Mouse (Mus musculus) spleen, adult 2 months (tissue): Measurements from ENCODE around the gene Mab21l1. TPM values are rescaled to one million over a fixed set of nuclear protein-coding genes. Genes with fewer than 3 reads are reported as not detected.

Experiments
- DNase-seq, 2 experiments: peaks; one replicate each; pipeline versions ENCODE4 v3.0.0 to v3.0.0-alpha.2; 2012 to 2021; ENCODE audit warnings: low spot score in 2 of 2, low read depth in 1 of 2
- H3K27ac ChIP-seq: fragments of 200-500 bp; 2 replicates; pipeline ENCODE4 v1.5.1; 2012; ENCODE audit warnings: low read length, inconsistent platforms; ENCODE audit not compliant: insufficient read depth
- H3K27me3 ChIP-seq: fragments of 200-500 bp; 2 replicates; pipeline ENCODE4 v1.6.1; 2012; ENCODE audit warnings: mild to moderate bottlenecking, moderate library complexity, low read length, inconsistent platforms; ENCODE audit not compliant: control insufficient read depth, insufficient read depth
- H3K36me3 ChIP-seq: fragments of 200-500 bp; 2 replicates; pipeline ENCODE4 v1.6.1; 2012; ENCODE audit warnings: mild to moderate bottlenecking, low read length, inconsistent platforms; ENCODE audit not compliant: control insufficient read depth, insufficient read depth
- H3K4me1 ChIP-seq: fragments of 200-500 bp; 2 replicates; pipeline ENCODE4 v1.6.1; 2011; ENCODE audit warnings: inconsistent platforms; ENCODE audit not compliant: control insufficient read depth, insufficient read depth, insufficient read length
- H3K4me3 ChIP-seq: fragments of 200-500 bp; 2 replicates; pipeline ENCODE4 v1.5.1; 2011; ENCODE audit warnings: mild to moderate bottlenecking, inconsistent platforms; ENCODE audit not compliant: insufficient read depth, insufficient read length; ENCODE audit errors: extremely low read depth
- CTCF ChIP-seq: fragments of 200-500 bp; IDR thresholded peaks from 2 replicates; pipeline ENCODE4 v1.5.1; 2011; ENCODE audit warnings: mild to moderate bottlenecking, inconsistent platforms; ENCODE audit not compliant: insufficient read depth, insufficient read length, insufficient replicate concordance; ENCODE audit errors: extremely low read depth
- POLR2A ChIP-seq: fragments of 200-500 bp; IDR thresholded peaks from 2 replicates; pipeline ENCODE4 v1.6.1; 2011; ENCODE audit warnings: low read depth, low read length, inconsistent platforms
- WGBS: fragments of 180-500 bp; shearing (Covaris S2); methylation state at CpG from one replicate; pipeline ENCODE4 v1.1.7; 2018; 5-methylcytosine and 5-hydroxymethylcytosine counted together
- polyA plus RNA-seq: library from polyadenylated mRNA; depleted of rRNA; stranded (reverse); fragments of >200 nt; gene quantifications from 2 replicates; pipeline ENCODE4 v1.2.3, GENCODE M21; 2012

Mab21l1 gene
- polyA plus RNA-seq, 1 experiment, result not detected

- H3K27me3 ChIP-seq, result peaks cover 7% of the 10 kb centered on the region
Measured at GRCm38 (mm10) chr3:55788621-55789201, 6.4 kb downstream of the Mab21l1 start.

DNA sequence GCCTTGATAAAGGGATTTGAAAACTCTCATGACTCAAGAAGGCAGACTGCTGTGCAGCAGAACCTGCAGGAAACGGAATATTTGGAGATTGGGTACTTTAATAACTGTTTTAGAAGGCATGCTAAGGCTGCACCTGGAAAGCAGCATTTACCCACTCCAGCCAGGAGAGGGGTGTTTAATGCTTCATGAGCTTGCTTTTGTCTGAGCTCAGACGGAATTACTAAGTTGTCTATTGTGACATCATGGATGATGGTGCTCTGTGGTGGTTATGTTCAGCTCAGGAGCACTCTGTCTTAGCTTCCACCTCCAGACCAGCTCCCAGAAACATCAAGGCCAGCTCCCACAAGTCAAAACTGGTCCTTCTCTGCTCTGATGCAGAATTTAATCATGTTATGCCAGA lies 7.5 kb downstream of the Mab21l1 start:
- Histone ChIP-seq H3K4me1 (no peaks in the 10 kb centered on the region), H3K27ac (no peak overlapping the region), H3K27me3 (peaks cover 6% of the 10 kb centered on the region), H3K36me3 (no peaks in the 10 kb centered on the region), H3K4me3 (no peak overlapping the region)
- no peak for TF ChIP-seq CTCF
- no peak for TF ChIP-seq POLR2A
- DNase-seq, result no peak
- 73% methylated on average over 2 of the region's 2 CpGs for WGBS

More at GRCm38 (mm10) chr3:55788621-55789201, 6.4 kb downstream of the Mab21l1 start:
- TF ChIP-seq POLR2A, result no peak
- no peak for TF ChIP-seq CTCF
- no peaks in the 10 kb centered on the region for H3K4me1 ChIP-seq
- DNase-seq, result no peak
- H3K27ac ChIP-seq, result no peak overlapping the region
- H3K36me3 ChIP-seq, result no peaks in the 10 kb centered on the region
- WGBS, result 93% methylated on average over 5 of the region's 5 CpGs
- no peak overlapping the region for H3K4me3 ChIP-seq

DNA sequence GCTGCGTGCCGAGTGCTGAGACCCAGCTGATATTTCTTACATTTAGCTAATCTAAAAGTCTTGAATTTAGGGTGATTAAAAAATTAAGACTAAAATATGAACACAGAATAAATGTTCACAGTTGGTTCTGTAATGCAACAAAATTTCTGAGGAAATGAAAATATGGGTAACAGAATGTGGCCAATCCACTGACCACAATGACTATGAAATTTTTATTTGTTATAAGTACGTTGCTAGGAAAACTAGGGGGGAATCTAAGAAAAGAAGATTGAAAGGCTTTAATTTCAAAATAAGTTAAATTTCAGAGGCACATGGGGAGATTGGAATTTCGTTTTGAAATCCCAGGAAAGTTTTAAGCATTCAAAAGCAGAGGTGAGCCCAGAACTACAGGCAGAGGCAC lies 8.3 kb downstream of the Mab21l1 start:
- H3K27me3 ChIP-seq, result peaks cover 6% of the 10 kb centered on the region
- no peak for TF ChIP-seq CTCF
- TF ChIP-seq POLR2A, result no peak
- H3K36me3 ChIP-seq, result no peaks in the 10 kb centered on the region
- no peak overlapping the region for H3K27ac ChIP-seq
- 53% methylated on average over 4 of the region's 4 CpGs for WGBS
- no peak for DNase-seq
- no peaks in the 10 kb centered on the region for H3K4me1 ChIP-seq
- H3K4me3 ChIP-seq, result no peak overlapping the region

DNA sequence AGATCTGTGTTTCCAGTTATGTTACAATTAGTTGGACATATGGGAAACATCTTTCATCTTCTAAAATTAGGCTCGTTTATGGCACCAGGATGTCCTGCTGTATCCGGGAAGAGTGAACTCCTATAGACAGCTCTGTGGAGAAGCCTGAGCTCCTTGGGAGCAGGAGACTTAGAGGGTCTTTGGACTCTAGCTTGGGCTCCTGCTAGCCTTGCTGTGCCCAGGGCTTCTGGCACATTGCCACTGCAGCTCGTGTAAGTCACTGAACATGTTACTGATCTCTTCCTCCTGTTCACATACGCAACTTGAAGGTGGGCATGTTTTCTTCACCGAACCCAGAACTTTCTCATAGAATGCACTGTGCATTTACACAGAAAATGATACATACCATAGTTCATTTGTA lies 9.9 kb downstream of the Mab21l1 start:
- WGBS, result 78% methylated on average over 5 of the region's 5 CpGs
- no peaks in the 10 kb centered on the region for H3K4me1 ChIP-seq
- TF ChIP-seq POLR2A (no peak), CTCF (no peak)
- H3K27ac ChIP-seq, result no peak overlapping the region
- no peak overlapping the region for H3K4me3 ChIP-seq
- peaks cover 5% of the 10 kb centered on the region for H3K27me3 ChIP-seq
- no peaks in the 10 kb centered on the region for H3K36me3 ChIP-seq
- no peak for DNase-seq

DNA sequence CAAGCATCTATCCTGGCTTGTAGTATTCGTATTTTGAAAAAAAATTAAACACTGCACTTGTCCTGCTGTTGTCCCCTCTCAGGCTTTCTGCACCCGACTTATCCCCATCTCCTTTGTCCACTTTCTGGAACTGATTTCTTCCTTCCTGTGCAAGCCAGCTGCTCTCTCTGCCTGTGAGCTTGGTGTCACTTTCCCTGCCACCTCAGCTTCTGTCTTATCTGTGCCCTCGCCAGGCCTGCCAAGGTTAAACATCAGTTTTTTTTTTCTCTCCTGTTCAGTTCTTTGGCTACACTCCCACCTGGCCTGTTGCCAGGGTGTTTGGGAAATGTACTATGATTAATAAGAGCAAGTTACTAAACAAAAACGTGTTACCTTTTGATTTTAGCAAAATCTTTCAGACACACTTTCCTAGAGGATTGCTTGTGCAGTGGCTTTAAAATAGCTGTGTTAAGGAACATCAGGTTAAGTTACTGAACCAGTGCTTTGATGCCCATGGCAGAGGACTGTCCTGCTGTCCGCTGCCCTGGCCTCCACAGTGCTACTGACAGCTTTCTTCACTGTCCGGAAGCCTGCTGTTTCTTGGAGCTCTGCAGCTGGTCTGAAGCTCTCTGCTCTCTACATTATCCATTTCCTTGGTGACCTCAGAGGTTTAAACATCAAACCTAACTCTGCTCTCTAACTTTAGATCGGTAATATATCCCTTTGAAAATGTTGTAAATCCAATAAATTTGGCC lies 11.7 kb downstream of the Mab21l1 start:
- TF ChIP-seq CTCF (no peak), POLR2A (no peak)
- DNase-seq, result no peak
- Histone ChIP-seq H3K27ac (no peak overlapping the region), H3K36me3 (no peaks in the 10 kb centered on the region), H3K4me1 (no peaks in the 10 kb centered on the region), H3K4me3 (no peak overlapping the region), H3K27me3 (no peaks in the 10 kb centered on the region)
- WGBS, result 57% methylated on average over 7 of the region's 7 CpGs

DNA sequence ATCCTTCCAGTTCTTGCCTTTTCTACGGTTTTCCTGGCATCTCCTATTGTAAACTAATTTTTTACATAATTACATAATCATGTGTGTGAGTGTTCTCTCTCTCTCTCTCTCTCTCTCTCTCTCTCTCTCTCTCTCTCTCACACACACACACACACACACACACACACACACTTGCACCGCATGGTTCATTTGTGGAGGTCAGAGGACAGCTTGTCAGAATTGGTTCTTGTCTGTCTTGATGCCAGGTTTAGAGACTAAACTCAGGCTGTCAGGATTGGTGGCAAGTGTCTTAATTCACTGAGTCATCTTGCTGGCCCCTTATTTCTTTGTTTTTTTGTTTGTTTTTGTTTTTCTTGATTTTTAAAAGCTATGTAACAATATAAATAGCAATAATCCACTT lies 12.5 kb downstream of the Mab21l1 start:
- Histone ChIP-seq H3K4me1 (no peaks in the 10 kb centered on the region), H3K27me3 (no peaks in the 10 kb centered on the region), H3K4me3 (no peak overlapping the region), H3K27ac (no peak overlapping the region), H3K36me3 (no peaks in the 10 kb centered on the region)
- no peak for TF ChIP-seq POLR2A
- no peak for TF ChIP-seq CTCF
- WGBS, result 74% methylated on average over 2 of the region's 2 CpGs
- no peak for DNase-seq
